Mouse (Mus musculus): Measurements from ENCODE around the gene Trp53i13. TPM values are rescaled to one million over a fixed set of nuclear protein-coding genes. Genes with fewer than 3 reads are reported as not detected.
A peak's percentile ranks its signal among the peaks of the same experiment; 100 is the strongest.

The Trp53i13 gene
- total RNA-seq, 2 experiments from 2014 or later = 5.8 to 6.7 TPM

GRCm38 (mm10) chr11:77492911-77493332 lies 22.9 kb downstream of the Trp53i13 start:
- peak; percentile 84 to 93 for DNase-seq (ENCODE audit: low spot score in 2 of 2)

DNA sequence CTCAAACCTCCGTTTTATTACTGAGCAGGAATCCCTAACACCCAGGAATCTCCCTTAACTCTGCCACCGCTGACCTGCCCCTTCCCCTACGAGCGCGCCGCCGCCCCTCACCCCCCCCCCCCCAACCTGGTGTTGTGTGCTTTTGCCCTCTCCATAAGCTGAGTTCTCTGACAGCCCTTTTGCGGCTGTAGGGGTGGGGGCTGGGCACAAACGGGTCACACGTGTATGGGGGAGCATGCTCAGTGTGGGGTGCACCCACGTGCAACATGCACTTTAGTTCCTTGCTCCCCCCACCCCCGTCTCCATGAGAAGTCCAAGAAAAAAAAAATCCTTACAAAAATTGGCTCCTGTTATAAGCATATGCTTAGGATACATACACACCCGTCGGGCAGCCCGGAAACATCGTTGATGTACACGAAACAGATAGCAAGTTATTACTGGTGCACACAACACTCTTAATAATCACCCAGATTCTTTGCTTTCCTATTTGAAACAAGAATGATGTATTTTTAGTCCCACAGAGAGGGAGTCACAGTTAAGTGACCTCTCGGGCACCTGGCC lies 23.4 kb downstream of the Trp53i13 start:
- peak in 1 of 2 experiments; percentile 70 for DNase-seq (ENCODE audit: low spot score in 2 of 2)

DNA sequence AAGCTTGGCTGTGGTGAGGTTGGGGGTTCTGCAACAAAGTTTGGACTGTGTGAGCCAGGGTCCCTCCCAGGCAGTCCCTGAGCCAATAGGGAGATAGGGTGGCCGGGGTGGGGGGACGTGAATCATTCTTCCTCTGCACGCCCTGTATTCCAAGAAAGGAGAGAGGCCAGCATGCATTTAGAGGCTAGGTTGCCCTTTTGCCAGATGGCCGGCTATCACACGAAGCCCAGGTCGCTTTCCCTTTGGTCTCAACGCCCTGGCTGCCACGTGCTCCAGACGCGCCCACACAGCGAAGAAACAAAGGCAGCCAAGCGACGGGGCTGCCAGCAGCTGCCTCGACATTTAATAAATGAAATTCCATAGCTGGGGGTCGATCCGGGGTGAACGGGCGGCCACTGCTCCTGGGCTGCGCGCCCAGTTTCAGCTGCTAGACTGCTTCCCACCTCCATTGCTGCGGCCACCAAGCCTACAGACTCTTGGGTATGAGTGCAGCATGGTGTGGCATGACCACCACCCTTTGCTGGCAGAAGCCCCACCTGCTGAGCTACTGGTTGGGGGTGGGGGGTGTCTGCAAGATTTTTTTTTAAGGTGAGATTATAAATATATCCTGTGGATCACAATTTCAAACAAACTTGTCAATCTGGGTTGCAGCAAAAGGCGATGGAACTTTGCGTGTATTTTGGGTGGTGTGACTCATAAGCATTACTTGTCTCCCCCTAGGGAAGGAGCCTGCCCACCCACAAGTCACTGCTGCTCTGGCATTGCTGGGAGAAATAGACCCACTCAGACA lies 24.1 kb downstream of the Trp53i13 start:
- DNase-seq (ENCODE audit: low spot score in 2 of 2) = no peak

- DNase-seq (ENCODE audit: low spot score in 2 of 2) = peak; percentile 93 to 94
Observed at GRCm38 (mm10) chr11:77491123-77491501, 24.7 kb downstream of the Trp53i13 start.

DNA sequence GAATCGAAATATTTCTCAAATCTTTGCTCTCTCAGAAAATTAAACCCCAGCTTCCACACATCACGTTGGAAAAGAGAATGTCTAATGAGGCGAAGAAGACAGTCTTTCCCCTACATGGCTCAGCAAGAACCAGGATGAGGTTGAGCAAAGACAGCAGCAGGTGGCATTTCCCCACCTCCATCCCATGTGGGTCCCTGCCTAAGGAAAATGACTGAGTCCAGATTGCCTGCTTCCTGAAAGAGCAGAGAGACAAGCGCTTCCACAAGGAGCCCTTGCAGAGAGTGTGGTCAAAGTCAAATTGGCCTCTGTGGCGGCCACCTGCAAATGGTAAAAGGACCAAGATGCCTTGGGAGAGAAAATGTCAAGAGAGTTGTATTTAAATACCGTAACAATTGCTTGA lies 25.3 kb downstream of the Trp53i13 start:
- no peak for DNase-seq (ENCODE audit: low spot score in 2 of 2)

DNA sequence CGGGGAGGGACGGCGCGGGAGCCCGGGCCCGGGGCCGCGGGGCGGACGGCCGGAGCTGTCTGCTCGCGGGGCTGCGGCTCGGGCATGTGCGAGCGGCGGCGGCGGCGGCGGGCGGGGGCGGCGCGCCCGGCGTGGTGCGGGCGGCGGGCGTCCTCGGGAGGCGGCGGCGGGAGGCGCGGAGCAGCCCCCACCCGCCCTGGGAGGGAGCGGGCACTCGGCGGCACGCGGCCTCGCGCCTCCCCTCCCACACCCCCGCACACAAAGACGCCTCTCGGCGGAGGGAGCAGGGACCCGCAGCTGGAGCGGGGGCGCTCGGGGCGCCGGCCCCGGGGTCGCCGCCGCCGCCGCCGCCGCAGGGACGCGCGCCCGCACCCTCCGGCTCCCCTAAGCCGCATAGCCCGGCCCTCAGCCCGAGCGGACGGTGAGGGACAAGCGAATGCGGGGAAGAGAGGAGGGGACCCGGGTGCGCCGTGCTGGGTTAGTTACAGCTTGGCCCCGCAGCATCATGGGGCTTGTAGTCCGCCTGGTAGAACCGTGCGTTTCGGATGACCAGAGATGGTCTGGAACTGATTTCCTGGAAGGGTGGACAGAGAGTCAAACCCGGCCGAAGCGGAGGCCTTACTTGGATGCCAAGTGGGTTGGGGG lies 26.1 kb downstream of the Trp53i13 start, which contains the start of gene Ankrd13b:
Gene Ankrd13b, minus strand, starts transcription at position 88 of the 645 bp plus-strand sequence.
- peak; percentile 76 to 83 for DNase-seq (ENCODE audit: low spot score in 2 of 2)

DNA sequence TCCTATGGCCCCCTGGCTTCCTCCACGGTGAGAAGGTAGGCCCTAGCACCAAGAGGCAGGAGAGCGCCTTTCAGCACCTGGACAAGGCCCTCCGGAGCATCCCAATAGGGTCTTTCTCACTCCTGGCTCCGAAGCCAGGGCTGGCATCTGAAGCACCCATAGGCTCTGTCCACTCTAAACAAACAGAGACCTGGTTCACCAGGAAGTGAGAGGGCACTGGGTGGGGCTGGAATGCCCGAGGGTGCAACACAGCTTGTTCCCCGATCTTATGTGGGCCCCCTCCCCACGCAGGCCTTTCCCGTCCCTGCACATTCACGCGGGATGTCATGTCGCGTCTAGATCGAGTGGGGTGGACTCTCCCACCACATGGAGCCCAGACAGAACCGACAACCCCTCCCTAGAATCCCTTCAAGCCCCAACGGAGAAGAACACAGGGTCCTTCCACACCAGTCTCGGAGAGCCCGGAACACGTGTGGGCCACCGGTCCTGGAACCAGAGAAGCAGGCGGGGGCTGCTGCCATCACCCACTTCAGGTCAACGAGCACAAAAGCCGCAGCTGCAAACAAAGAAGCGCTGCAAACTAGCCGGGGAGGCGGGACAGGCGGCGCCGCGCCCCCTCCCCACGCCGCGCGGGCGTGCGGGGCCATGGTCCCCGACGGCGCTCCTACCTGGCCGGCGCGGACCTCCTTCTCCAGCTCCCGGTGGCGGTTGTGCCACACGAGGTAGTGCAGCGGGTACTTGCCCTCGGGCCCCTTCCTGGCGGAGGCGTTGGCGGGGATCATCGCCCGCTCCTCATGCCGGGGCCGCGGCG lies 26.8 kb downstream of the Trp53i13 start:
- no peak for DNase-seq (ENCODE audit: low spot score in 2 of 2)

- peak; percentile 56 to 76 for DNase-seq (ENCODE audit: low spot score in 2 of 2)
Observed at GRCm38 (mm10) chr11:77486798-77487197, 29.0 kb downstream of the Trp53i13 start.

- DNase-seq (ENCODE audit: low spot score in 2 of 2) = no peak
Observed at GRCm38 (mm10) chr11:77485229-77485628, 30.6 kb downstream of the Trp53i13 start.

DNA sequence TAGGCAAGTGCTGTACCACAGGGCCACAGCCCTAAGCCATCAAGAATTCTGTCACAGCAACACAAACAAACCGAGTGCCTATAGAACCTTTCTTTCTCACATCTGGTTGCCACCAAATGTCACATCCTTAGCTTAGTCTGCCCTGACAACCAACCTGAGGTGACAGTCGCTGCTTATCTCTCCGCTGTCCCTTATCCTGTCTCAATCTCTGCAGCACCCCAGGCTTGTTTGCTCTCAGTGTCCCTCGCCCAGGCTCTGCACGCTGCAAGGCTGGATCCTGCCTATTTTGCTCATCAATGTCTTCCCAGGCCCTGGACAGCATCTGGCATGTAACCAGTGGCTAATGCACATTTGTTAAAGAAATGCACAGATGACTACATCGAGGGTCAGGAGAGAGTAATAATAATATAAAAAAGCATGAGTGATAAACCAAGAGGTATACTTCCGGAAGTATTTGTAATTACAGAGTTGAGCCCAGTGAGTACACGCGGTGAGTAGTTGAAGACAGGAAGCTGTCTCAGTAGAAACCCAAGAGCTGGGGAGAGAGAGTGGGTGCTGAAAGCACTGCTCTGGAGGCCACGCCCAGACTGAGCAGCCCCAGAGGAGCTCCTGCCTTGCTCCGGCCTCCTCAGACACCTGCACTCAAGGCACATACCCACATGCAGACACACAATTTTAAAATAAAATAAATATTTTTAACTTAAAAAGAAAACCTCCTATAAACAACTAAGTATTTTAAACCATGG lies 32.1 kb downstream of the Trp53i13 start:
- no peak for DNase-seq (ENCODE audit: low spot score in 2 of 2)

- DNase-seq (ENCODE audit: low spot score in 2 of 2) = no peak
Observed at GRCm38 (mm10) chr11:77483043-77483442, 32.7 kb downstream of the Trp53i13 start.

DNA sequence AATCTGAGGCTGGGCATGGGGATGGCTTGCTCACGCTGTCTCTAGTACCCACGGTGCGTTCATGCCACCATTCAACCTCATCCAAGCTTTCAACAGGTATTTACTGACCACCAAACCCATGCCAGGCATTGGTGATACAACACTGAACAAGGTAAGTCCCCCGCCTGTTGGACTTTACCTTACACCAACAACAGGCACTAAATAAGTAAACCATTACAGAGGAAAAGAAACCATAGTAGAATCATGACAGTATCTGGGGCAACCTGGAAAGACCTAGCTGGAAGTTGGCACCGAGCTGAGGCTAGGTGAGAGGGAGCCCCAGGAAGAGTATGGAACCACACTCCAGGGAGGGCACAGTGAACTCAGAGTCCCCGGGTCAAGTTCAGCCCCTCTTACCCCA lies 38.9 kb downstream of the Trp53i13 start:
- no peak for DNase-seq (ENCODE audit: low spot score in 2 of 2)

DNA sequence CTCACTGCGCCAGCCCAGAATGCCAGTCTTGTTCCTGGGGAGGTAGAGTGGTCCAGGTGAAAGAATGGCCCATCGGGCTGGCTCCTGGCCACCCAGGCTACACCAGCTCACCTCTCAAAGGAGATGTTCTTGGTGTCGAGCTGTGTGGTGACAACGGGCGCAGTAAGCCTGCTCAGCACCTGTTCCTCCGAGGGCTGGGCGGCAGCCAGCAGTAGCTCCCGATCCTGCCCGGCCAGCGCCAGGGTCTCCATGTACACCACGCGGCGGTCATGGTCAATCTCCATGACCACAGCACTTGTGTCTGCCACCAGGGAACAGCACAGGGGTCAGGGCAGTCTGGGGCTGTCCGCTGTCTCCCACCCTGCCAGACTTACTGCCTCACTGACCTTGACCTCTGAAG lies 39.6 kb downstream of the Trp53i13 start:
- no peak for DNase-seq (ENCODE audit: low spot score in 2 of 2)

GRCm38 (mm10) chr11:77472775-77473174 lies 43.0 kb downstream of the Trp53i13 start:
- no peak for DNase-seq (ENCODE audit: low spot score in 2 of 2)

DNA sequence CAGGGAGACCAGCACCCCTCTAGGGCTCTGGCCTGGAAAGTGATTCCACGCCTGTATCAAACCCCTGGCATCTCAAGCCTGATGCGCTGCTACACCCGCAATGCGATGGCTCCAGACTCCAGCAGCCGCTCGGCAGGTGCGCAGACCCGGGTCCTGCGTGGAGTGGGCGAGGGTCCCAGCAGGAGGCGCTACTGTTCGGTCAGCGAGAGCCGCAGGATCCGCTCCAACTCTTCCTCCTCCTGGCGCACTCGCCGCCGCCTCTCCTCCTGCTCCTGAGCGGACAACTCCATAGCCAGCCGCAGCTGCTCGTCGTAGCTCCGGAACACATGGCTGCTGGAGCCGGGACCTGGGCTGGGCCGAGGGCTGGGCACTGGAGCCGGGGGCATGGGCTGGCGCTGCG lies 44.4 kb downstream of the Trp53i13 start:
- DNase-seq (ENCODE audit: low spot score in 2 of 2) = no peak

DNA sequence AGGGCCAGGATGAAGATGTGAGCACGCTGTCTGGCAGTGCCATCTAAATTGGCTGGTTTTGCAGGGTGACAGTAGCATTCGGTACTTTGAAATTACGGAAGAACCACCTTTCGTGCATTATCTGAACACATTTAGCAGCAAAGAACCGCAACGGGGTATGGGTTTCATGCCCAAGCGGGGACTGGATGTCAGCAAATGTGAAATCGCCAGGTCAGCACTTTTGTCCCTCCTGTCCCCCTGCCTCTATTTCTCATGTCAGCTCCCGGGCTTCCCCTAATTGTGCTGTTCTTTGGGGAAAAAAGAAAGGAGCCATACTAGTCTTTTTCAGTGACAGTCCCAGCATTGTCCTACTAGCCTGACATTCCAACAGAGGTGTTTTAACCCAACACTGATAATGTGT lies 47.4 kb downstream of the Trp53i13 start:
- no peak for DNase-seq (ENCODE audit: low spot score in 2 of 2)

DNA sequence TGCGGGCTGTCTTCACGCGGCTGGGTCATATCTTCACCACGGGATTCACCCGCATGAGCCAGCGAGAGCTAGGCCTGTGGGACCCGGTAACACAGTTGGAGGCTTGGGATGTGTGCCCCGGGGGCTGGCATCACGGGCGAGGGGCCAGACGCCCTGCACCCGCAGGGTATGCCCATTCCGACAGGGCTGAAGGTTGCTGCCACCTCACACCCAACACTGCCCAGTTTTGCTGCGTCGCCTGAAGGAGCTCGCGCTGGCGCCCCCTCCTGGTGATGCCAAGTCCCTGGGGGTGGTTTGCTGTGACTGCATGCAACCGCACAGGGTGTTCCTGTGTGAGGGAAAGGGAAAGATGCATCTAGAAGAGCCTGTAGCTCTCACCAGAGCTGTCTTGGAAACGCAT lies 48.0 kb downstream of the Trp53i13 start:
- peak; percentile 71 to 77 for DNase-seq (ENCODE audit: low spot score in 2 of 2)

DNA sequence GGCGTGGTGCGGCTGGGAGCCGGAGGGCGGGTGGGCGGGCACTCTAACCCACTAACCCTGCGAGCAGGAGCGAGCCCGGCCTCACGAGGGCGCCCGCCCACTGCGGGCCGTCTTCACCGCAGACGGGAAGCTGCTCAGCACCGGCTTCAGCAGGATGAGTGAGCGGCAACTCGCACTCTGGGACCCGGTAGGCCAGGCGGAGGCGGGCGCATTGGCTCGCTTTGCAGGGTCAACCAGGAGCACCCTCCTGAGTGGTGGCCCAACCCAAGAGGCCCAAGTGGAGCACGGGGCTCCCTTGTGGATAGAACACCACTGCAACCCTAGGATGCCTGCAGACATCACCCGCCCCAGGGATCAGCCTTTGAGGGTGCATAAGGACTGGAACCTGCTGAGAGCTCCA lies 48.6 kb downstream of the Trp53i13 start:
- peak; percentile 62 to 63 for DNase-seq (ENCODE audit: low spot score in 2 of 2)

- DNase-seq (ENCODE audit: low spot score in 2 of 2) = no peak
Observed at GRCm38 (mm10) chr11:77466544-77466943, 49.2 kb downstream of the Trp53i13 start.

GRCm38 (mm10) chr11:77465111-77465510 lies 50.7 kb downstream of the Trp53i13 start:
- DNase-seq (ENCODE audit: low spot score in 2 of 2) = no peak

GRCm38 (mm10) chr11:77464684-77465083 lies 51.1 kb downstream of the Trp53i13 start:
- no peak for DNase-seq (ENCODE audit: low spot score in 2 of 2)

Measured in layer of hippocampus, postnatal 14 days (tissue).